Mouse (Mus musculus): ENCODE data around the gene Runx2.

DNA sequence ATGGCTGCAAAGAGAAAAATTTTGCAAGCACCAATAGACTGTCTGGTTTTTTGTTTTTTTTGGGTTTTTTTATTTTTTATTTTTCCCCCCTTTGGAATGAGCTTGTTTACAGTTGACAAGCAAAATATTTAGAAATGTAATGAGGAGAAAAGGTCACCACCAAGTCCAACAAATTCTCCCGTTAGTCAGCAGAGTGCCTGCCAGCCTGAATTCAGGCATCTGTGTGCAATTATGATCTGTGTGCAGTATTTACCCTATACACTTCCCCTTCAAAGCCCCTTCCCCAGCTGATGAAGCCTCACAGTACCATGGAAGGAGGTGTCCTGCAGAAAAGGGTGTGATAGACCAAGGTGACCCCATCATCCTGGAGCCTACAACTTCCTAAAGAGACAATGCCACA lies 290.5 kb downstream of the Runx2 start:
- no peak for TF ChIP-seq POLR2A (IDR thresholded peaks at IDR 0.05; ENCODE audit: borderline replicate concordance, control insufficient read depth, low read depth, low read length)
- TF ChIP-seq CTCF (IDR thresholded peaks at IDR 0.05; ENCODE audit: control insufficient read depth, insufficient read depth, low read length), result no peak
